Mouse (Mus musculus) cerebellum, postnatal 10 days (tissue): ENCODE data around the gene Cntn2.

Experiments
- DNase-seq, 2 experiments: peaks; one replicate each; pipeline ENCODE4 v3.0.0; 2021; ENCODE audit warnings: mixed read lengths in 2 of 2

The Cntn2 gene

DNA sequence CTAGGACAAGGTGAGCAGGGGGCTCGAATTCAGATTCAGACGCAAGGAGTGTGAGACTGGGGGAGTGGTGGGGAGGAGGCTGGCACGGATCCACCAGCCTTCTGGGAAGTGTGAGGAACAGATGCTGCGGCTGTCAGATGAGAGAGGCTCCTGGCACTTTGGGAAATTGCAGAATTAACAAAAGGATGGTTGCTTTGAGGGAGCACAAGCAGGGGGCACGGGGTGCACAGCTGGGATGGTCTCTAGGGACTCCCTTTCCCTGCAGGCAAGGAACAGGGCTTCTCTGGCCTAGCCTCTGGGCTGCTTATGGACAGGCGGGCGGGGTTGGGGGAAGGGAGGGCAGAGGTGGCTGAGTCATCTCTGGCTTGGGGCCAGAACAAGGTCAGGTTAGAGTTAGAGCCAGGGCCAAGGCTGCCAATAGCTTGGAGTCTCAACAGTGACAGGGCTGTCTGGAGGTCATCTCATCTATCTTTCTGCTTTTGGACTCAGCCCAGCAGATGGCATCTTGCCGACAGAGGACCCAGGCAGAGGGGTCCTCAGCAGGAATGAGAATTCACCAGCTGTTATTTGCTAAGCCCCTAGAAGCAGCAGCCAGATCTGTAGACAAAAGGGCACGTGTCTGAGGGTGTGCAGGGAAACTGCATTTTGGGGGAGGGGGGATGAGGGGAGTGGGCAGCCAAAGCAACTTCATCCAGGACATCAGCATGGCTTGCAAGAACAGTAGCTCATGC is 15.0 kb upstream of the Cntn2 start:
- peak; percentile 94 for DNase-seq

DNA sequence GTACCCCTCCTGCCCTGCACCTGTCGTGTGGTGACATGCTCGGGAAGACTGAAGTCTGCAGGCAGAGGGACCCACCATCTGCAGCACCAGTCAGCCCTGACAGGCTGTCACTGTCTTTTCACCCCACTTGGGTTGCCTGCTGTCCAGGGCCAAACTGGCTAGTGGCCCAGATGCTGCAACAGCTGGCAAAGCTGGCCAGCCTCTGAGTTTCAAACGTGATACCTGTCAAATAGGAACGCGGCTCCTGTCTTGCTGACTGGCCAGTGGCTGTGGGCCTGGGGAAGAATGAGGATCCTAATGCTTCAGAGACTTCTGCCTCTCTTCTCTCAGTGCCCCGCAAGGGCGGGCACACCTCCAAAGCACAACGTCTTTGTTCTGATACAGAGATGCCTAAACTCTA is 733 bp upstream of the Cntn2 start:
- peak; percentile 68 to 72 for DNase-seq

DNA sequence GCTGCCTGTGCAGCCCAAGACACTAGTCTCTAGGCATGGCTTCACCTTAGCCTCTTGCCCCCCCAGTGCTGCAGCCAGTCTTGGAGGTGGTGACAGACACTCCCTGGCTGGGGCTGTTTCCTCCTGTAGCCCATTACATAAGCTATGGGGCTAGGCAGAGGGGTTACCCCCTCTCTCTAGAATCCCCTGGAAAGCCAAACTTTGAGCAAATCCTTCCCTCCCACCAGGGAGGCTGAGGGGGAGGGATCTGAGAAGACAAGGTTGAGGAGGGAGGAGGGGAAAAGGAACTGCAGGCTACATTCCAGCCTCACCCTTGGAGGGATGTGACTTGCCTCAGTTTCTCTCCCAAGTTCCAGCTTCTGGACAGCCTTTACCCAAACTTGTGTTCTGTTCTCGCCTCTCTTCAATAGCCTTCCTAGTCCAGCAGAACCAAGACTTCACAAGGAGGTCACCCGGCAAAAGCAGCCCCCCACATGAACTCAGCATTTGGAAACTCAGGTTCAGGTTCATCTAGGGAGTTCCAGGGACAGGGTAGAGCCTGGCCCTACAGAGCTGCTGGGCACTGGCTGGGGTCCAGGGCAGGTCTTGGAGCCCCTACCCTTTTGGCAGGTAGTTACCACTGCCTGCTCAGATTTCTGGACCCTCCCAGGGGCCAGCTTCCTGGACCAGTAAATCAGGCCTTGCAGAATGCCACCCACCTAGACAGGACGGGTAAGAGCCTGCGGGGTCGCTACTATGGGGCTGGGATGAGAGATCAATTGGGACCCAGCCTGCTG is 1.0 kb downstream of the Cntn2 start:
- DNase-seq, result peak; percentile 71 to 75

DNA sequence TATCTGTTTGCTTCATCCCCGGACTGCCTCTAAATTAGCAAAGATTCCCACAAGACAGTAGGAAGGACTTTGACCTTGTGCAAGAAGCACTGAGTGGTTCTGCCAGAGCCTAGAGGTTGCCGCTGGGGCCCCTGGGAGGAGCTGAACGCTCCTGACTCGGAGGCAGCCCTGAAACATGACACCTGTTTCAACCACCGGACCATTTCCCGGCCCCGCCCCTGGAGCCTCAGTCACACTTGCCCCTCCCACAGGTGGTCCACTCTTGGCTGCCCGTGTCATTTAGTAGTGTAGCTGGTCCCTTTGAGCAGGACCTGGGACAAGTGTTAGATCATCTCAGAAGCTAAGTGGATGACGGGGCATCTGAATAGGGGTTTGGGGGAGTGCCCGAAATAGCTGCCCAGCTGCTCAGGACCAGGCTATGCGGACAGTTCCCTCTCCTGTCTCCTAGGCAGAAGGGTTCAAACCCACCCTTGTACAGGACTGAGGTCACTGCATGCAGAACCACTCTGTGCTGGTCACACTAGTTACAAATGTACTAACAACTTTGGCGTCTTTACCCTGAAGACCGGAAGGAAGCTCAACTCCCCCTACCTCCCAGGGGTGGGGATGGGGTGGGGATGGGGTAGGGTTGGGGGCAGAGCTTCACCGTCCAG is 1.8 kb downstream of the Cntn2 start:
- peak; percentile 77 for DNase-seq

DNA sequence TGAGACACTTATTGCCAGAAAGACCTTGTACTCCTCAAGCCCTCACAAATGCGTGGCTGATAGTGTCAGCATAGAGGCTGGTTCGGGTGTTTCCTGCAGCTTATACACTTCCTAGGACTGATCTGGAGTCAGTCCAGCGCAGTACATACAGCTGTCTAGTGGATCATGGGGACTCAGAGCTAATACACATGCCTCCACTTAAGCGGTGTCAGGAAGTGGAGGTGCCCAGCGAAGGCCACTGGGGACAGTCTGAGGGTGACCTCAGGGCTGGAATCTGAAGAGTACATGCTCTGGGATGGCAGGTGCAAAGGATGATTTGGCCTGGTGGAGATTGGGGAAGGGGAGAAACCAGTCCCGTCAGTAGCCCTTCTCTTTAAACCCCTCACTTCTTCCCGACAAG is 2.4 kb downstream of the Cntn2 start:
- DNase-seq, result peak in 1 of 2 experiments; percentile 42

DNA sequence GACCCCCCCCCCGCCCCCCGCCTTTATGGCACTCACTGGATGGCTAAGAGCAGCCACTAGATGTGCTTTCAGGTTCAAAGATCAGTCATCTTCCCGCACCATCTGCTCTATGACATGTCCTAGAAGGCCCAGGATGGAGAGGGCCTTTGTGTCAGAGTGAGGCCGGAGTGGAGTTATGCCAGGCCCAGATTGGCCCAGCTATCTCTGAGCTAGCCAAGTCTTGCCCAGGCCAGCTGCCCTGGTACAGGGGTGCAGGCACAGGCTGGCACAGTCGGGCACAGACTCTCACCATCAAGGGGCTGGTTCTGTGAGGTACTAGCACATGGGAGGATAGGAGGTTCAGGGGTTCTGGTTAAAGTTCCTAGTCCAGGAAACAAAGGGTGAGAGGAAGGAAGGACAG is 5.3 kb downstream of the Cntn2 start:
- DNase-seq, result peak; percentile 93 to 95

DNA sequence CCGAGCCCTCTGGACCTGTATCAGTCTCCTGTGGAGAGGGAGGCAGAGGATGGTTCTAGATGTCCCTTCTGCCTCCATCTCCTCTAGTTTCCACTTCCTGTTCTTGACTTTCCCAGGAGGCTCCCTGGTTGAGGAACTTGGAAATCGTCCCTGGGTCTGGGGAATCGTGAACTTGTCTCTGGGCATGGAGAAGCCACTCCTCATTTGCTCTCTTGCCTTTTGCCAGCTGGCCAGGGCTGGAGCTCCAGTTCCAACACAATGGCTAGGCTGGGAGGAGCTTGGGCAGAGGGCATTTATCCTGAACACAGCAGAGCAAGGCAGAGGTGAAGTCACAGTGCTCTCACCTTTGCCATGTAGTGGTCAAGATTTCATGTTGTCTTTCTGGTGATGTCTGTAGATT is 6.6 kb downstream of the Cntn2 start:
- peak; percentile 59 to 62 for DNase-seq

DNA sequence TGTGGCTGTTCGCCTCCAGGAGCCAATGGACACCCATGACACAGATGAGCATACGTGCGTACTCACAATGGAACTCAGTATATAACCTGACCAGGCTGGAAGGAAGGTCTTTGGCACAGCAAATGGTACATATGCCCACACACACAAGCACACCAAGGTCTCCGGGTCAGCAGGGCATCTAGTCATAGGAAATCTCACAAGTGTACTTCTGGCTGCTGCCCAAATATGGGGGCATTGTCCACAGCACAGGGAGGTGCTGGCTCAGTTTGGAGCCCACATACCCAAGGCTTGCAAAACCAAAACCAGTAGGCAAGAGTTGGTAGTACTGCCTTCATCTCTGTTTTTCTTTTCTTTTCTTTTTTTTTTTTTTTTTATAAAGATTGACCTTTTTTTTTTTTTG is 7.5 kb downstream of the Cntn2 start:
- peak in 1 of 2 experiments; percentile 52 for DNase-seq

DNA sequence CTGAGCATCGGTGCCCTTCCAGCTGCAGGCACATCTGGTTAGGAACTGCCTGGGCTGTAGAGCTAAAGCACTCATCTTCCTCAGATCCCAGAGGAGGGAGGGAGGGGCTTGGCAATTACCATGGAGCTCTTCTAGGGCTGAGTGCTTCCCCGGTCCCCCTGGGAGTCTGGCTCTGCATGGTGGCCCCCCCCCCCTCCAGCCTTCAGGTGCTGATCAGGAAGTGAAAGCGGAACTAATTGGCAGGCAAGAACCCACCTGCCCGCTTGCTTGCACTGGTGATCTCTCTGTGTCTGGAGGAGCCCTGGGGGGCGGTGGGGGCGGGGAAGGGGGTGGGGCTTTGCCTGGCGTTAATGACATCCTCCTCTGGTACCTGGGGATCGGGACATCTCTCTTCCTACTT is 9.2 kb downstream of the Cntn2 start:
- peak in 1 of 2 experiments; percentile 37 for DNase-seq

DNA sequence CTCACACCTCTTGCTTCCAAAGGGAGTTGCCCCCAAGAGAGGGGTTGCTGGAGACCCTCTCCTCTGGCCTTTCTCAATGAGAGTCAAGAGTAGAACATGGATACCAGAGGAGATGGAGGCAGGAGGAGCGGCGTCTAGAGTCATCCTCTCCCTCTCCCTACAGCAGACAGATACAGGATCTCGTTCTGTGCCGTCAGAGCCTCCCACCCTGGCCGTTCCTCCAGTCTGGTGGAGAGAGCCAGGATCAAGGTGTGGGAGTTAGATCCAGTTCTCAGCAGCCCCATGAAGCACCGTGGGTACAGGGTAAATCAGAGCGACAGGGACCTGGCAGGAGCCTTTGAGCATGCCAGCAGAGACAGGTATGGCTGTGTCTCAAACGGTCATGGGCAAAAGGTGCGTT is 10.5 kb downstream of the Cntn2 start:
- peak in 1 of 2 experiments; percentile 28 for DNase-seq

DNA sequence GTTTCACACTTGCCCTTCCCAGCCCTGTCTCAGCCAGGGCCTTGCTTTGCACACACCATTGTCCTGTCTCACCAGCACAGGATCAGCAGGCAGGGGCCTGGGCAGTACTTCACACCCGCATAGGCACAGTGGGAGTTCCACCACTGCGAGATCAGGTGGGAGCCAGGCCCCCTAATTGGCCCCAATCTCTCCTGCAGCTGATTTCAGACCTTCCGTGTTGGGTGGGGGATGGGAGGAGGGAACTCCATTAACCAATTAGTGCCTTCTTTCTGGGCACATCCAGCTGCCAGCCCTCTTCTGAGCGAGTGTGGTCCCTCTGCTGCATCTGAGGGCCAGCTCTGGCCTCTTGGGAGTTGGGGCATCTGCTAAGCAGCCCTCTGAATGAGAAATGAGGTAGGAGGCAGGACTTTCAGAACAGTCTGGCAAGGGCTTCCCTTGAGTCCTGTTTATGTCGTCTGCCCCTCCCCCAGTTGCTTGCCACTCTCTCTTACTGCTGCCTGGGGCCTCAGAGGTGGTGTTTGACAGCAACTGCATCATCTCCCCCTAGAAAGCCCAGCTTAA is 12.3 kb downstream of the Cntn2 start:
- DNase-seq, result peak; percentile 69 to 76

DNA sequence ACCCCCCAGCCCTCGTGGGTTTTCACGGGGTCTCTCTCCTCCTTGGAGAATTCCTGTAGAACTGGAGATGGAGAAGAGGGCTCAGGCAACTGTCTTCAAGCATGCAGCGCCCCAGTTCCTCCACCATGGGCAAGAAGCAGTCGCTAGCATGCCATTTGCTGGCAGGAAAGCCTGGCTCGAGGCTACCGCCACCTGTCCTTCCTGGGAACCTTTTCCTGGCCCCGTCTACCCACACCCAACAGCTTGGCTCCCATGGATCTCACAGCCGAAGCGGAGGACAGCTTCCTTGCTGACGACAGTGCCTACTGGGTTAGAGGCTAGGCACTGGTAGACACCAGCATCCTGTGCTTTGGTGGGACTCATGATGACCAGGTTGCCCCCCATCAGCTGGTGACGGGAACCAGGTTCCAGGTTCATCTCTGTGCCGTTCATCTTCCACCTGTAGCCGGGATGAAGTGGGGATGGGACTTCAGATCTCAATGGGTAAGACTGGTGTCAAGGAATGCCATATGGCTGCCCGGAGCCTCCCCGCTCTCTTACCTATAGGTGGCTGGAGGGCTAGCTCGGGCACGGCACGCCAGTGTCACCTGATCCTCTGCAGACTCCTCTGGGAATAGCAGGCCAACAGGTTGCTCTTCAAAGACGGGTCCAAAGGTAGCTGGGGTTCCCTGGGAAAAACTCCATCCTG is 14.3 kb downstream of the Cntn2 start:
- peak; percentile 87 to 89 for DNase-seq

DNA sequence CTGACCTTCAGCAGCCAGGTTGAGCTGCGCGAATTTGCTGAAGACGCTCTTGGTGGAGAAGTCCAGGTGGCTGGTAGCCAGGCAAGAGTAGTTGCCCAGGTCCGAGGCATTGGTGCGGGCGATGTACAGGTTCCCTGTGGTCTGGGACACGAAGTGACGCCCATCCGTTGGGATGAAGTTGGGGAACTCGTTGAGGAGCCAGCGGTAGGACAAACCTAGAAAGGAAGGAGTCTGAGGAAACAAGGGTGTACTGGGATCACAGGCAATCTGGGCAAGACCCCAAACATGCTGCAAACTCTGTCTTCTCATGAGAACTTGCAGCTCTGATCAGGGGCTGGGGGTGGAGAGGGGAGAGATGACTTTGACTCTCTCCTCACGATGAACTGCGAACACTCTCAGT is 15.0 kb downstream of the Cntn2 start:
- peak; percentile 52 to 59 for DNase-seq

DNA sequence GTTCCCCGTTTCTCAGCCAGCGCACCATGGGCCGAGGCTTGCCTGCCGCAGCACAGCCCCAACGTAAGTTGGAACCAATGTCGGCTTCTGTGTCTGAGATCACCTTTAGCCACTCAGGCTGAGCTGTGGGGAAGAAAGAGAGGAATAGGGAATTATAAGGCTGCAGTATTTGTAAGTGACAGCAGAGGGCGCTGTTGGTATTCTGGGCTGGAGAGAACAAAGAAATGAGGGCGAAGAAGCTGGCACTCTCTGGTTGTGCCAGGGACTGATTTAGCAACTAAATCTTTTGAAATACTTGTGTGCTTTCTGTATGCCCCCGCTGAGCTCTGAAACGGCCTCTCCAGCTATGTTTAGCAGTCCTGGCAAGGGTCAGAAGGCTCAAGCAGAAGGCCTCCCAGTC is 17.2 kb downstream of the Cntn2 start:
- DNase-seq, result peak; percentile 92 to 94

DNA sequence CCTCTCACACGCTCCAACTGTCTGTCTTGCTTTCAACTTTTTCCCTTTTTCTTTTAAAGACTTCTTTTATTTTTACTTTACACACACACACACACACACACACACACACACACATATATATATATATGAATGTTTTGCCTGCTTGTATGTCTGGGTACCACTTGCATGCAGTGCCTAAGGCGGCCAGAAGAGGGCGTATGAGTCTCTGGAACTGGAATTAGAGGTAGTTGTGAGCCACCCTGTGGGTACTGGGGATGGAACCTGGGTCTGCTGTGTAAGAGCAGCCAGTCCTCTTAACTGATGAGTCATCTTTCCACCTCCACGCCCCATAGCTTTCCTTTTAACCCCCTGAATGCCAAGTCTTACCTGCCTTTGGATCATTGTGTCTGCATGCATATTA is 19.1 kb downstream of the Cntn2 start:
- peak; percentile 71 to 76 for DNase-seq

DNA sequence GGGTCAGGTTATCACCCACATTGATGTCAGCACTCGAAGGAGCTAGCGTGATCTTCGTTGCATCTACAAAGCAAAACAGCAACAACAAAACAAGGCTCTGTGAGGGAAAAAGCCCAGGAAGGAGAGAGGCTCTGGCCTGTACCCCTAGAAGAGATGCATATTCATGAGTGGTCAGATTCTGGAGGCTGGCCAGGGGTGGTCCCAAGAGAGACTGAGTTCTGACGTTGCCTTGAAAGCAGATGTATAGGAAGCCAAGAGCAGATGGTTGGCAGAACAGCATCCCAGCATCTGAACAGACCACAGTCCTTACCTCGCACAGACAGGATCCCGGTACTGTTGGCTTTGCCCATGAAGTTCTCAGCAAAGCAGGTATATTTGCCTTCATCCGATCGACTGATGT is 20.0 kb downstream of the Cntn2 start:
- DNase-seq, result peak; percentile 84 to 89

DNA sequence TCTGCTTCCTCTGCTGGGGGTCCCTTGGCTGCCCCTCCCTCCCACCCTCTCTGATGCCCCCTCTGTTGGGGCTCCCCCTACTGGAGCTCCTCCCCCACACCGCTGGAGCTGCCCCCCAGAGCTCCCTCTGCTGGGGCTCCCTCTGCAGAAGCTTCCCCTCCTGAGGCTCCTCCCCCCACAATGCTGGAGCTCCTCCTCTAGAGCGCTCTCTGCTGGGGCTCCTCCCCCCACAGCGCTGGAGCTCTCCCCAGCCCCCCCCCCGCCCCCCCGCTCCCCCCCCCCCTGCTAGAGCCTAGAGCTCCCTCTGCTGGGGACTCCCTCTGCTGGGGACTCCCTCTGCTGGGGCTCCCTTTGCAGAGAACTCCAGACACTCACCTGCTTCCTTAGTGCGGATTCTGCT is 22.3 kb downstream of the Cntn2 start:
- peak; percentile 65 to 72 for DNase-seq

DNA sequence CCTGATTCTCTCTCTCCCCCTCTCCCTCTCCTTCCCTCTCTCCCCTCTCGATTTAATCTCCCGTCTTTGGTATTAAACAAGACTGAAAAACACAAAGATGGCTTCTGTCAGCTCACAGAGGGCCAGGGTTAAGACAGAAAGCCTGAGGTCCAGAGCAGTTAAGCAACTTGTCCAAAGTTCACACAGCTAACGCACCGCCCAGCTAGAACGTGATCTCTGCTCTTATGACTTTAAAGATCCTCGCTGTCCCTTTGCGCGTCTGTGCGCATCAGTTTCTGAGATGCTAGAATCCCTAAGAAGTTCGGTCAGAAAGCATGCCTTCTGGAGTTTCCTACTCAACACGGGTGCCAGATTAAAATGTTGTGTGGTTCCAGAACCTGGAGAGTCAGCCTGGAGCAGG is 23.3 kb downstream of the Cntn2 start:
- DNase-seq, result peak in 1 of 2 experiments; percentile 3

DNA sequence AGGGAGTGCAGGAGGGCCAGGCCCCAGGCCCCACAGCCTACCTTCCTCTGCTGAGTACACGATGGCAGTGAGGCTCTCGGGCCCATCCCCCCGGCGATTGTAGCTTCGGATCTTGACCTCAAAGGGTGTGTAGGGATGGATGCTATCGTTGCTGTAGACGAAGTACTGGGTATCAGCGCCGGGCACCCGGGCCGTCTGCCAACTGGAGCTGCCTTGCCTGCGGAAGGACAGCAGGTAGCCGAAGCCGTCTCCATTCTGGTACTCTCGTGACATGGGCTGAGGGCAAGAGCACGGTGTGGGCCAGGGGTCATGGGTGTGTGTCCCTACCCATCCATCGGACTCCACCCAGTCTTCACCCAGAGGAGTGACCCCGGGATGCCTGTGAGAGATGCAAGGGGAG is 24.4 kb downstream of the Cntn2 start:
- DNase-seq, result peak; percentile 87 to 89

DNA sequence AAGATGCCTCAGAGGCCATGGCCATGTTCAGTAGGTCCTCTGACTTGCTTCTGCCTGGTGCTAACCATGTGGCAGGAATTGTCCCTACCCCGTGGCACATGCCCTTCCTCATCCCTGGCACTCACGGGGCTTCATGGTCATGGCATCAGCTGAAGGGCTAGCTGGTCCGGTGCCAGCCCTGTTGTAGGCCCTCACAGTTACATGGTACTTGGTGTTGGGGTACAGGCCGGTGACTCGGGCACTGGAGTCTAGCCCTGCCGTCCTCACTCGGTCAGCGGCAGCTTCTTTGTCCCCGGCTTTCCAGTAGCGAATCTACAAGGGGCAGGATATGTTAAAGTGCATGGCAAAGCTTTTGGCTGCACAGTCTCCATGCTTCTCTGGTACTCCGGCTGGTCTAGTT is 26.3 kb downstream of the Cntn2 start:
- peak; percentile 44 to 46 for DNase-seq

DNA sequence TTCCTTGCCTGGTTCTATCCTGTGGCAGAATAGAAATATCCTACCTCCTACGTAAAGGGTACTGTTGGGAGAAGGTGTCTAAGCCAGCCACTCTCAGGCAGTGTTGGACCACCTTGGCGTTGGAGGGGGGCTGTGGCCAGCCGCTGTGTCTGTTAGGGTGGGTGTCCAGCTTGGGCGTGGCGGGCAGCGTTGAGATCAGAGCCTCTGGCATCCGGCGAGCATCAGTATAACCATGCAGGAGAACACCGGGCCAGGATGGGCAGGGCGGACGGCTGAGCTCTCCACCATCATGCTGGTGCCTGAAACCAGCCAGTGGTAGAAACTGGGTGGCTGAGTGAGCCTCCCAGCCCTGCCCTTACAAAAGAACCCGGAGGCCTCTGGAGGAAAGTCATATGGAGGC is 27.7 kb downstream of the Cntn2 start:
- peak; percentile 9 to 13 for DNase-seq

DNA sequence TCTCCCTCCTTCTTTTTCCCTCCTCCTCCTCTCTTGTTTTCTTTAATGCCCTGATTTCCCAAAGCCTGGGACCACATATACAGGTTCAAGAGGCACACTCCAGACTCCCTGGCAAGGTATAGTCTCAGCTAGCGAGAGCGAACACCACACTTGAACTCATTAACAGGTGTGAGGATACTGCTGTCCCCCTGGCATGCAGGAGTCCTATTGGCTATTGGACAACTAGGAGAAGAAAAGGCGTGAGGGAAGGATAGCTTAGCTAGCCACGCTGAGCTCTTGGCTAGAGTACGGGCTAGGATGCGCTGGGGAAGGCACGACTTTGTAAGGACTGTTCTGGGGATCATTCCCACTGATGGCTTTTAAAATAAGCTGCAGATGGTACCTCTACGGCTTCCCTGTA is 30.9 kb downstream of the Cntn2 start:
- peak; percentile 46 for DNase-seq

DNA sequence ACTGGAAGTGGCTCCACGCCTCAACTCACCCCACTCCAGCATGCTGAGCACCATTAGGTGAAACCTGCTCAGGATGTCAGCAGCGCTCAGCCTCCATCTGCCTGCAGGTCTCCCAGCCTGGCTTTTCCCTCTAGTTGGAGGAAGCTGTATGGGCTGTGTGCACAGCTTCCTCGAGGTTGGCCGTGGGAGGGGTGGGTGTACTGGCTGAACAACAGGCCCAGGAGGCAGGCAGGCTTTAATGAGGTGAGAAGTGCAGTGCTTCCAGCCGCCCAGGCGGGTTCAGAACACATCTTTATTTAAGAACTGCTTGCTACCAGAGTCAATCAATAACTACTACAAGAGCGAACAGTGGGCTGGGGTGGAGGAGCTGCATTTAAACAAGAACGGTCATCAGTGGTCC is 31.5 kb downstream of the Cntn2 start:
- peak; percentile 38 to 53 for DNase-seq
